Mouse (Mus musculus) liver, embryonic 18 days (tissue): ENCODE results near the gene Hk1. TPM values are rescaled to one million over a fixed set of nuclear protein-coding genes. Genes with fewer than 3 reads are reported as not detected.

Experiments used
- polyA plus RNA-seq: library from polyadenylated mRNA; depleted of rRNA; stranded (reverse); fragments of >200 nt; gene quantifications from 2 replicates; pipeline ENCODE4 v1.2.3, GENCODE M21; 2012; rRNA removed

Hk1 gene
- polyA plus RNA-seq = 34.5 and 38.8 TPM in 2 replicates

DNA sequence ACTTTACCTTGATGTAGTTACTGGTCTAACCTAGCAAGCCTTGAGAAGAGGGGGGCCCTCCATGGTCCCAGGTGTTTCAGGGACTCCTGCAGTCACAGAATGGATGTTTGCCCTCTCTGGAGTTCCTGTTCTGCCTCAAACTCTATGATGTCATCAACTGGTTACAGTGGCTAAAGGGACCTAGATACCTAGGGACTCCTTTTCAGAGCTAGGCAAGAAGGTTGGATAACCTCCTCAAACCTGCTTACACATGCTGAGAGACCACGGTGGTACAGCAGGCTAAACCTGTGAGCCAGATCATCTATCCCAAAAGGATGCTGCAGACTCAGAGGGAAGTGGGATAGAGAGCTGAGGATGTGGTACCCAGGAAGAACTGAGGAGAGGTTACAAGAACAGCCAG is at the start of gene Hk1:
TSS of gene Hk1 (minus strand) at position 101 of the 400 bp plus-strand sequence.

DNA sequence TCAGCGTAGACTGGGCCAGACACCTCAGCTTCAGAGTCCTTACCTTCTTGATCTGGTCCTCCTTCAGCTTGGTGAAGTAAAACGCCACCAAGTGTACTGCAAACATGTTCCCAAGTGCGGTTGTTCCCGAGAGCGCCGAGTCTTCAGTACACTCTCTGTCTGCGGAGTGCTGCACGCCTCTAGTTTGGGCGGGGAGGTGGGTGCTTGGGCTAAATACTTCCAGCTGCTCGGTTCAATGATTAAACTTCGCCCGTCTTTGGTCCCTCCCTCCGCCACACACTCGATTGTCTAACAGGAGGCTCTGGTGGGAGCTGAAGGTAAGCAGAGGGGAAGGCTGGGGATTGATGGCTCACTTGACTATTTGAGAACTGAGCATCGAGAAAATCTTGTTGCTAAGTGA is 42.5 kb upstream of the Hk1 start, which contains the start of gene Hkdc1:
TSS of gene Hkdc1 (minus strand) at position 237 of the 400 bp plus-strand sequence.

DNA sequence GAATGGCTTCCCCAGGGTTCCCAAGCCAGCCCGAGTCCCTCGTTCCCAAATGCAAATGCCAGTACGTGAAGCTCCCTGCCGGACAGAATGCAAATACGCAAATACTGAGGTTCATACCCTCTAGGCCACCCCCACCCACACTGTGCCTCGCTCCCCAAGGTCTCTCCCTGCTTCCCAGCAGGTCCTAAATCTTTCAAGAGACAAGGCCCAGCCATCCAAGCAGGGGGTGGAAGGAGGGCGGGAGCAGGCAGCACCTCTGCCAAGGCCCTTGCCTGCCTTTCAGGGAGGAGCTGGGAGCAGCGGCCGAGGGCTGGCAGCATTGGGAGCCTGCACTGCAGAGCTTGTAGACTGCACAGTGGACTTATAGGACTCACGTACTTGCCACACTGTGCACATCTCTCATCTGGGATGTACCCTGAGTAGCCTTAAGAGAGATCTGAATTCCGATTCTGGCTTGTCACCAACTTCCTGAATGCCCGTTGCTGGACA is 127.7 kb downstream of the Hk1 start, which contains the start of gene Tacr2:
TSS of gene Tacr2 (plus strand) at position 439 of the 489 bp plus-strand sequence.

DNA sequence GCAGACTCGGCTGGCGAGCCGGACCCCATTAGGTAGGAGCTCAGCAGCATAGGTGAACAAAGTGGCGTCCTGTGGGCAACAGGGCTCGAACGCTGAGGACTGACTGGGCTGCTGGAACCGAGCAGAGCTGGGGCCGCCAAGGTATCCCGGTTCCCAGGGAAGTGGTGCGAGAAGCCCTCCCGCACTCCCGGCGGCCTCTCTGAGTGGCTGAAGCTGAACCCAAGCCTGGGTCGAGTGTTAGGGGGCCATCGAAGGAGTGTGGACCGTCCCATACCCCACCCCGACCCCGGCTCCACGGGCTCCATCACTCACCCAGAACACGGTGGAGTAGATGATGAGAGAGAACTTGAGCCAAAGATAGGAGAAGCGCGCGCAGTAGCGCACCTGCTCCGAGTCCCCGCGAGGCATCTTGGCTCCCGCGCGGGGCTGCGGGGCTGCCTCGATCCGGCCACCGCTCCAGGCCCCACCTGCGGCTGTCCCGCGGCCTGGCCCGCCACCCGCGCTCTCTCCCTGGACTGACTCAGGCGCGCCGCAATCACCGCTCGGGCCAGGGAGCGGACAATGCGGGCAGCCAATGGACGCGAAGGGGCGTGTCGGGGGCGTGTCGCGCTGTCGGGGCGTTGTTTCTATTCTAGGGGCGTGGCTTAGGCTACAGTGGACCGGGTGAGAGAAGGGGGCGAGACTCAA is 148.9 kb downstream of the Hk1 start, which contains the start of gene Tspan15:
TSS of gene Tspan15 (minus strand) at position 544 of the 687 bp plus-strand sequence.

Other genes starting within 250 kb of the Hk1 start
- not detected in 2 replicates for gene Neurog3, start 246.8 kb downstream of the Hk1 start, polyA plus RNA-seq
- 0.64 and 0.76 TPM in 2 replicates for gene Fam241b, start 236.0 kb downstream of the Hk1 start, polyA plus RNA-seq
- 6.8 and 7.6 TPM in 2 replicates for gene Tspan15, start 148.7 kb downstream of the Hk1 start, polyA plus RNA-seq
- gene Tacr2, start 127.5 kb downstream of the Hk1 start, polyA plus RNA-seq = 0.02 and 0.08 TPM in 2 replicates
- gene Hkdc1, start 42.6 kb upstream of the Hk1 start, polyA plus RNA-seq = 5.5 and 9.4 TPM in 2 replicates
- 0.07 and 0.10 TPM in 2 replicates for gene 4930507D05Rik, start 69.6 kb upstream of the Hk1 start, polyA plus RNA-seq
- 11.2 and 12.8 TPM in 2 replicates for gene Supv3l1, start 69.8 kb upstream of the Hk1 start, polyA plus RNA-seq
- 12.8 and 13.8 TPM in 2 replicates for gene Vps26a, start 106.9 kb upstream of the Hk1 start, polyA plus RNA-seq
- gene Srgn, start 147.5 kb upstream of the Hk1 start, polyA plus RNA-seq = 34.0 and 35.3 TPM in 2 replicates
- gene Kif1bp, start 198.5 kb upstream of the Hk1 start, polyA plus RNA-seq = 7.9 and 8.2 TPM in 2 replicates
- gene Ddx21, start 222.4 kb upstream of the Hk1 start, polyA plus RNA-seq = 16.1 and 16.3 TPM in 2 replicates